Mouse (Mus musculus) forebrain, embryonic 11.5 days (tissue): ENCODE measurements around the gene Six4. TPM values are rescaled to one million over a fixed set of nuclear protein-coding genes. Genes with fewer than 3 reads are reported as not detected.
"Not testable (repeated sequence)": the region's sequence is repeated elsewhere in the genome, so short reads cannot be mapped to it uniquely, and the experiment has no call there.

Experiments
- ATAC-seq: fragments of 200-750 bp; cut with Nextera tagmentation; replicated peaks from 2 replicates; pipeline ENCODE4 v1.8.0; 2017; ENCODE audit warnings: moderate TSS enrichment; ENCODE audit not compliant: low FRiP score
- DNase-seq: peaks from one replicate; pipeline ENCODE4 v3.0.0-alpha.2; 2017; ENCODE audit warnings: low spot score
- H3K27ac ChIP-seq: fragments of 300-500 bp; sonication (generic); 2 replicates; pipeline ENCODE4 v1.5.1; 2014; ENCODE audit warnings: low read depth, low read length
- H3K27me3 ChIP-seq: fragments of 300-500 bp; sonication (generic); 2 replicates; pipeline ENCODE4 v1.6.1; 2014; ENCODE audit warnings: mild to moderate bottlenecking, low read length, mixed read lengths; ENCODE audit not compliant: control insufficient read depth, insufficient read depth
- H3K36me3 ChIP-seq: fragments of 300-500 bp; sonication (generic); 2 replicates; pipeline ENCODE4 v1.6.1; 2014; ENCODE audit warnings: mild to moderate bottlenecking, low read length, moderate library complexity, mixed read lengths; ENCODE audit not compliant: control insufficient read depth, insufficient read depth
- H3K4me1 ChIP-seq: fragments of 300-500 bp; sonication (generic); replicated peaks from 2 replicates; pipeline ENCODE4 v1.6.1; 2014; ENCODE audit warnings: low read length, mixed read lengths; ENCODE audit not compliant: control insufficient read depth, insufficient read depth
- H3K4me2 ChIP-seq: fragments of 300-500 bp; sonication (generic); 2 replicates; pipeline ENCODE4 v1.6.1; 2014; ENCODE audit warnings: low read depth, mild to moderate bottlenecking, low read length, moderate library complexity, mixed read lengths; ENCODE audit not compliant: severe bottlenecking
- H3K4me3 ChIP-seq: fragments of 300-500 bp; sonication (generic); 2 replicates; pipeline ENCODE4 v1.5.1; 2014; ENCODE audit warnings: low read depth, low read length
- H3K9ac ChIP-seq: fragments of 300-500 bp; sonication (generic); 2 replicates; pipeline ENCODE4 v1.6.1; 2014; ENCODE audit warnings: low read length
- H3K9me3 ChIP-seq: fragments of 300-500 bp; sonication (generic); 2 replicates; pipeline ENCODE4 v1.6.1; 2016; ENCODE audit warnings: low read length, mixed read lengths; ENCODE audit not compliant: control insufficient read depth
- WGBS: fragments of 180-500 bp; shearing (Covaris S2); extraction: QIAGEN DNeasy Blood & Tissue Kit; methylation state at CpG from one replicate; pipeline ENCODE4 v1.1.7; 2014; 5-methylcytosine and 5-hydroxymethylcytosine counted together
- polyA plus RNA-seq: library from polyadenylated mRNA; unstranded; fragments of >200 nt; fragmentation: Nextera tagmentation; extraction: Ambion mirVana; gene quantifications from 2 replicates; pipeline ENCODE4 v1.2.1, GENCODE M21; 2014

Six4 gene
- polyA plus RNA-seq, 1 experiment from 2014 or later, result 5.8 TPM

- WGBS, result 91% methylated on average over 4 of the region's 4 CpGs
These were observed 31.4 kb downstream of the Six4 start for GRCm38 (mm10) chr12:73081828-73082227.

GRCm38 (mm10) chr12:73060805-73061410 lies 52.3 kb downstream of the Six4 start:
- DNase-seq (no peak), ATAC-seq (no peak)
- 69% methylated on average over 9 of the region's 9 CpGs for WGBS
- no peaks in the 10 kb centered on the region for H3K4me1 ChIP-seq
- no peaks in the 10 kb centered on the region for H3K36me3 ChIP-seq
- H3K9ac ChIP-seq, result no peak overlapping the region
- H3K27ac ChIP-seq, result no peak overlapping the region
- no peak overlapping the region for H3K4me2 ChIP-seq
- H3K27me3 ChIP-seq, result peaks cover 6% of the 10 kb centered on the region
- H3K9me3 ChIP-seq, result no peaks in the 10 kb centered on the region
- H3K4me3 ChIP-seq, result no peak overlapping the region

More at GRCm38 (mm10) chr12:73081828-73082227, 31.4 kb downstream of the Six4 start:
- H3K4me2 ChIP-seq, DNase-seq, H3K4me3 ChIP-seq, H3K9me3 ChIP-seq, ATAC-seq, H3K36me3 ChIP-seq, H3K9ac ChIP-seq, H3K27ac ChIP-seq, H3K27me3 ChIP-seq, H3K4me1 ChIP-seq: not testable (repeated sequence)

GRCm38 (mm10) chr12:73057492-73057891 lies 55.8 kb downstream of the Six4 start:
- Histone ChIP-seq H3K4me3 (no peak overlapping the region), H3K4me1 (peaks cover 12% of the 10 kb centered on the region), H3K36me3 (no peaks in the 10 kb centered on the region), H3K27ac (no peak overlapping the region), H3K9me3 (no peaks in the 10 kb centered on the region), H3K9ac (no peak overlapping the region), H3K4me2 (no peak overlapping the region), H3K27me3 (peaks cover 39% of the 10 kb centered on the region)
- 89% methylated on average over 6 of the region's 6 CpGs for WGBS
- DNase-seq (no peak), ATAC-seq (no peak)

- no peaks in the 10 kb centered on the region for H3K36me3 ChIP-seq
- H3K27ac ChIP-seq, result no peak overlapping the region
- H3K4me3 ChIP-seq, result no peak overlapping the region
- DNase-seq (no peak), ATAC-seq (no peak)
- peaks cover 58% of the 10 kb centered on the region for H3K27me3 ChIP-seq
- 14% methylated on average over 5 of the region's 5 CpGs for WGBS
- no peak overlapping the region for H3K9ac ChIP-seq
- H3K4me1 ChIP-seq, result peaks cover 14% of the 10 kb centered on the region
- no peaks in the 10 kb centered on the region for H3K9me3 ChIP-seq
- no peak overlapping the region for H3K4me2 ChIP-seq
These were observed 57.8 kb downstream of the Six4 start for GRCm38 (mm10) chr12:73055451-73055850.

- Histone ChIP-seq H3K27ac (no peak overlapping the region), H3K4me1 (peaks cover 14% of the 10 kb centered on the region), H3K27me3 (peaks cover 65% of the 10 kb centered on the region), H3K9me3 (no peaks in the 10 kb centered on the region), H3K4me3 (no peak overlapping the region), H3K4me2 (no peak overlapping the region; the same call in 1 of the 2 replicates), H3K36me3 (no peaks in the 10 kb centered on the region), H3K9ac (no peak overlapping the region)
- DNase-seq, result no peak
- 11% methylated on average over 15 of the region's 15 CpGs for WGBS
- no peak for ATAC-seq
These were observed 58.6 kb downstream of the Six4 start for GRCm38 (mm10) chr12:73054576-73055185.

GRCm38 (mm10) chr12:73053668-73054241 lies 59.5 kb downstream of the Six4 start, which contains the start of gene Six1:
Six1 (minus strand) TSS chr12:73053887.
- Histone ChIP-seq H3K9me3 (no peaks in the 10 kb centered on the region), H3K36me3 (no peaks in the 10 kb centered on the region), H3K4me3 (peak within 1 kb of the TSS; percentile 39), H3K4me2 (peak within 1 kb of the TSS; percentile 63), H3K4me1 (peaks cover 14% of the 10 kb centered on the region), H3K27me3 (peaks cover 75% of the 10 kb centered on the region), H3K27ac (no peak within 1 kb of the TSS), H3K9ac (peak within 1 kb of the TSS; percentile 24; the same call in 1 of the 2 replicates)
- DNase-seq (peak; percentile 81), ATAC-seq (peak; percentile 80)
- WGBS, result under 1% methylated on average over 42 of the region's 42 CpGs

- peaks cover 83% of the 10 kb centered on the region for H3K27me3 ChIP-seq
- no peak overlapping the region for H3K27ac ChIP-seq
- ATAC-seq, result no peak
- H3K36me3 ChIP-seq, result no peaks in the 10 kb centered on the region
- peak; percentile 64 for DNase-seq
- no peaks in the 10 kb centered on the region for H3K9me3 ChIP-seq
- H3K4me3 ChIP-seq, result peak overlapping the region; percentile 39
- H3K4me2 ChIP-seq, result peak overlapping the region; percentile 63
- under 1% methylated on average over 34 of the region's 34 CpGs for WGBS
- no peak overlapping the region for H3K9ac ChIP-seq
- peaks cover 14% of the 10 kb centered on the region for H3K4me1 ChIP-seq
These were observed 60.3 kb downstream of the Six4 start for GRCm38 (mm10) chr12:73052651-73053591.

- Histone ChIP-seq H3K9me3 (no peaks in the 10 kb centered on the region), H3K4me1 (peaks cover 14% of the 10 kb centered on the region), H3K9ac (no peak overlapping the region), H3K27me3 (peaks cover 91% of the 10 kb centered on the region), H3K27ac (no peak overlapping the region), H3K36me3 (no peaks in the 10 kb centered on the region), H3K4me2 (no peak overlapping the region), H3K4me3 (no peak overlapping the region)
- no peak for ATAC-seq
- WGBS, result under 1% methylated on average over 19 of the region's 19 CpGs
- DNase-seq, result peak; percentile 67
These were observed 61.1 kb downstream of the Six4 start for GRCm38 (mm10) chr12:73052036-73052650.
